Mouse (Mus musculus): ENCODE results near the gene Ctdspl. TPM values are rescaled to one million over a fixed set of nuclear protein-coding genes. Genes with fewer than 3 reads are reported as not detected.

Gene Ctdspl
- polyA plus RNA-seq, 1 experiment = 4.9 TPM

GRCm38 (mm10) chr9:119025263-119025662, 99.0 kb downstream of the Ctdspl start:
- no peaks in the 10 kb centered on the region for H3K27me3 ChIP-seq (ENCODE audit: control insufficient read depth, insufficient read depth, insufficient read length)
- no peaks in the 10 kb centered on the region for H3K36me3 ChIP-seq (ENCODE audit: control insufficient read depth, insufficient read depth)
- H3ac ChIP-seq (ENCODE audit: control insufficient read depth, insufficient read length) = no peak overlapping the region
- TF ChIP-seq TCF3 (IDR thresholded peaks at IDR 0.05; ENCODE audit: insufficient read length, low read depth) (no peak), POLR2AphosphoS2 (IDR thresholded peaks at IDR 0.05; ENCODE audit: insufficient read length, low read depth) (no peak), MYOG (IDR thresholded peaks at IDR 0.05; ENCODE audit: control insufficient read depth in 1 of 3, insufficient read depth in 1 of 3, insufficient read length in 2 of 3, low read depth in 2 of 3) (no peak), POLR2A (IDR thresholded peaks at IDR 0.05; ENCODE audit: insufficient read length, low read depth) (no peak), E2F4 (IDR thresholded peaks at IDR 0.05; ENCODE audit: insufficient read depth) (no peak), MAX (IDR thresholded peaks at IDR 0.05; ENCODE audit: low read depth) (no peak)
- no peaks in the 10 kb centered on the region for H3K79me2 ChIP-seq (ENCODE audit: control insufficient read depth, insufficient read depth)
- no peak overlapping the region for H3K4me2 ChIP-seq (ENCODE audit: low read depth)
- H3K4me3 ChIP-seq = no peak overlapping the region

GRCm38 (mm10) chr9:119025832-119026331, 99.6 kb downstream of the Ctdspl start:
- TF ChIP-seq POLR2AphosphoS2 (IDR thresholded peaks at IDR 0.05; ENCODE audit: insufficient read length, low read depth) (no peak), REST (IDR thresholded peaks at IDR 0.05; ENCODE audit: insufficient read depth, insufficient read length) (no peak), TCF3 (IDR thresholded peaks at IDR 0.05; ENCODE audit: insufficient read length, low read depth) (no peak), TCF12 (IDR thresholded peaks at IDR 0.05; ENCODE audit: insufficient read depth, poor library complexity, severe bottlenecking) (no peak), E2F4 (IDR thresholded peaks at IDR 0.05; ENCODE audit: insufficient read depth) (no peak), POLR2A (IDR thresholded peaks at IDR 0.05; ENCODE audit: insufficient read length, low read depth) (no peak), USF1 (IDR thresholded peaks at IDR 0.05; ENCODE audit: low read depth) (no peak), MYOG (IDR thresholded peaks at IDR 0.05; ENCODE audit: control insufficient read depth in 1 of 3, insufficient read depth in 1 of 3, insufficient read length in 2 of 3, low read depth in 2 of 3) (no peak), CEBPB (IDR thresholded peaks at IDR 0.05; ENCODE audit: insufficient read depth, poor library complexity, severe bottlenecking) (no peak), MYOD1 (IDR thresholded peaks at IDR 0.05; ENCODE audit: control insufficient read depth in 1 of 3, insufficient read length in 2 of 3, low read depth in 2 of 3) (no peak), MAX (IDR thresholded peaks at IDR 0.05; ENCODE audit: low read depth) (no peak), SRF (IDR thresholded peaks at IDR 0.05; ENCODE audit: control insufficient read depth, insufficient read length, low read depth) (no peak)
- Histone ChIP-seq H3K79me2 (ENCODE audit: control insufficient read depth, insufficient read depth) (no peaks in the 10 kb centered on the region), H3K4me2 (ENCODE audit: low read depth) (no peak overlapping the region), H3K36me3 (ENCODE audit: control insufficient read depth, insufficient read depth) (no peaks in the 10 kb centered on the region), H3ac (ENCODE audit: control insufficient read depth, insufficient read length) (no peak overlapping the region), H3K4me3 (no peak overlapping the region), H3K27me3 (ENCODE audit: control insufficient read depth, insufficient read depth, insufficient read length) (no peaks in the 10 kb centered on the region)

- TF ChIP-seq MYOD1 (IDR thresholded peaks at IDR 0.05; ENCODE audit: control insufficient read depth in 1 of 3, insufficient read length in 2 of 3, low read depth in 2 of 3) = no peak
- TF ChIP-seq SRF (IDR thresholded peaks at IDR 0.05; ENCODE audit: control insufficient read depth, insufficient read length, low read depth) = no peak
- no peak for TF ChIP-seq TCF3 (IDR thresholded peaks at IDR 0.05; ENCODE audit: insufficient read length, low read depth)
- no peak for TF ChIP-seq CEBPB (IDR thresholded peaks at IDR 0.05; ENCODE audit: insufficient read depth, poor library complexity, severe bottlenecking)
- no peak for TF ChIP-seq POLR2A (IDR thresholded peaks at IDR 0.05; ENCODE audit: insufficient read length, low read depth)
- no peaks in the 10 kb centered on the region for H3K79me2 ChIP-seq (ENCODE audit: control insufficient read depth, insufficient read depth)
Measured at GRCm38 (mm10) chr9:119027337-119027736, 101.1 kb downstream of the Ctdspl start.

GRCm38 (mm10) chr9:119028226-119029195, 102.3 kb downstream of the Ctdspl start:
- TF ChIP-seq SRF (IDR thresholded peaks at IDR 0.05; ENCODE audit: control insufficient read depth, insufficient read length, low read depth) (no peak), CEBPB (IDR thresholded peaks at IDR 0.05; ENCODE audit: insufficient read depth, poor library complexity, severe bottlenecking) (no peak), MYOD1 (IDR thresholded peaks at IDR 0.05; ENCODE audit: control insufficient read depth in 1 of 3, insufficient read length in 2 of 3, low read depth in 2 of 3) (no peak)
- Histone ChIP-seq H3K36me3 (ENCODE audit: control insufficient read depth, insufficient read depth) (no peaks in the 10 kb centered on the region), H3K4me2 (ENCODE audit: low read depth) (no peak overlapping the region), H3ac (ENCODE audit: control insufficient read depth, insufficient read length) (no peak overlapping the region), H3K27me3 (ENCODE audit: control insufficient read depth, insufficient read depth, insufficient read length) (no peaks in the 10 kb centered on the region), H3K79me2 (ENCODE audit: control insufficient read depth, insufficient read depth) (no peaks in the 10 kb centered on the region), H3K4me3 (no peak overlapping the region)

More at GRCm38 (mm10) chr9:119027337-119027736, 101.1 kb downstream of the Ctdspl start:
- Histone ChIP-seq H3ac (ENCODE audit: control insufficient read depth, insufficient read length) (no peak overlapping the region), H3K36me3 (ENCODE audit: control insufficient read depth, insufficient read depth) (no peaks in the 10 kb centered on the region), H3K4me3 (no peak overlapping the region), H3K27me3 (ENCODE audit: control insufficient read depth, insufficient read depth, insufficient read length) (no peaks in the 10 kb centered on the region), H3K4me2 (ENCODE audit: low read depth) (no peak overlapping the region)

- no peak overlapping the region for H3K4me2 ChIP-seq (ENCODE audit: low read depth)
- no peak overlapping the region for H3K4me3 ChIP-seq
- no peak overlapping the region for H3ac ChIP-seq (ENCODE audit: control insufficient read depth, insufficient read length)
- no peaks in the 10 kb centered on the region for H3K36me3 ChIP-seq (ENCODE audit: control insufficient read depth, insufficient read depth)
- TF ChIP-seq TCF3 (IDR thresholded peaks at IDR 0.05; ENCODE audit: insufficient read length, low read depth) = no peak
- TF ChIP-seq E2F4 (IDR thresholded peaks at IDR 0.05; ENCODE audit: insufficient read depth) = no peak
- TF ChIP-seq MYOD1 (IDR thresholded peaks at IDR 0.05; ENCODE audit: control insufficient read depth in 1 of 3, insufficient read length in 2 of 3, low read depth in 2 of 3) = peak in 1 of 3 experiments; percentile 22
- no peak for TF ChIP-seq CEBPB (IDR thresholded peaks at IDR 0.05; ENCODE audit: insufficient read depth, poor library complexity, severe bottlenecking)
- no peak for TF ChIP-seq TCF12 (IDR thresholded peaks at IDR 0.05; ENCODE audit: insufficient read depth, poor library complexity, severe bottlenecking)
- TF ChIP-seq MYOG (IDR thresholded peaks at IDR 0.05; ENCODE audit: control insufficient read depth in 1 of 3, insufficient read depth in 1 of 3, insufficient read length in 2 of 3, low read depth in 2 of 3) = peak in 1 of 3 experiments; percentile 20
- no peak for TF ChIP-seq USF1 (IDR thresholded peaks at IDR 0.05; ENCODE audit: low read depth)
- TF ChIP-seq SRF (IDR thresholded peaks at IDR 0.05; ENCODE audit: control insufficient read depth, insufficient read length, low read depth) = no peak
- H3K79me2 ChIP-seq (ENCODE audit: control insufficient read depth, insufficient read depth) = no peaks in the 10 kb centered on the region
- H3K27me3 ChIP-seq (ENCODE audit: control insufficient read depth, insufficient read depth, insufficient read length) = no peaks in the 10 kb centered on the region
Measured at GRCm38 (mm10) chr9:119029568-119029967, 103.3 kb downstream of the Ctdspl start.

Measured in myocyte (in vitro differentiated cells).